Mouse (Mus musculus): ENCODE results near the gene Lrtm1. TPM values are rescaled to one million over a fixed set of nuclear protein-coding genes. Genes with fewer than 3 reads are reported as not detected.

Gene Lrtm1
- polyA plus RNA-seq, 1 experiment from 2014 or later, result 0.26 TPM

DNA sequence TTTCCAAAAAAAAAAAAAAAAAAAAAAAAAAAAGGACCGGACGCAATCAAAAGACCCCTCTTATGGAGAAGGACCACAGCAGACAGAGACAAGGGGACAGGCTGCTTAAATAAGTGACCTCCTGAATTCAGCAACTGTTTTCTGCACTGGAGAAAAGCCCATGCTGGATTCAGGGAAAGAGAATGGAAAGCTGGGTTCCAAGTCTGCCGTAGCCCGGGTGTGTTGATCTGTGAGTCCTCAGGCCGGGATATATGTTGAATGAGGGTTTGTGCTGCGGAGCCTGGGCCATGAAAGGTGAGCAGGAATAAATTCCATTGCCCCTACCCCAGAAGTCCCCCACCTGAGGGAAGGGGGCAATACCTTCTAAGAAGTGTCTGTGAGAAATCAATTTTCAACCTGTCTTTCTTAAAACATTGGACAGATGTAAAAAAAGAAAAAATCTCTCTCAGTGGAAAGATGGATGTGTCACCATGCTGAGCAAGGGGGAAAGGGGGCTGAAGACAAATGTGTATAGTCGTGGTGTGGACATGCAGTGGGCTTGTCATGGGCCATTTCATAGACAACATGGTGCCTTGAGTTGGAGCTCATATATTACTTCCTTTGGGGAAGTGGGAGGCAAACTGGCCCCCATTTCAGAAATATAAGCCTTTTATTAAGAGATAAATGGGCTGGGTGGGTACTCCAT is 450 bp downstream of the Lrtm1 start:
- no peak overlapping the region for H3K4me2 ChIP-seq
- 0 out of 2 replicates have a peak, but pooled peaks have one; percentile 11 for ATAC-seq (ENCODE audit: low FRiP score)
- H3K9me3 ChIP-seq, result no peaks in the 10 kb centered on the region
- H3K27ac ChIP-seq, result no peak overlapping the region
- peaks cover 26% of the 10 kb centered on the region for H3K4me1 ChIP-seq
- no peaks in the 10 kb centered on the region for H3K27me3 ChIP-seq
- H3K36me3 ChIP-seq (replicated peaks), result no peaks in the 10 kb centered on the region
- WGBS, result 14% methylated on average over 7 of the region's 7 CpGs
- H3K9ac ChIP-seq, result no peak overlapping the region
- H3K4me3 ChIP-seq (replicated peaks), result no peak overlapping the region

- H3K9me3 ChIP-seq, result no peaks in the 10 kb centered on the region
- no peak overlapping the region for H3K9ac ChIP-seq
- WGBS, result 91% methylated on average over 4 of the region's 4 CpGs
- no peak overlapping the region for H3K4me3 ChIP-seq (replicated peaks)
- no peak overlapping the region for H3K4me2 ChIP-seq
- peaks cover 17% of the 10 kb centered on the region for H3K4me1 ChIP-seq
- H3K36me3 ChIP-seq (replicated peaks), result no peaks in the 10 kb centered on the region
- no peak for ATAC-seq (ENCODE audit: low FRiP score)
- no peaks in the 10 kb centered on the region; the same call in 1 of the 2 replicates for H3K27me3 ChIP-seq
- no peak overlapping the region for H3K27ac ChIP-seq
Measured at GRCm38 (mm10) chr14:29021295-29021694, 3.3 kb downstream of the Lrtm1 start.

DNA sequence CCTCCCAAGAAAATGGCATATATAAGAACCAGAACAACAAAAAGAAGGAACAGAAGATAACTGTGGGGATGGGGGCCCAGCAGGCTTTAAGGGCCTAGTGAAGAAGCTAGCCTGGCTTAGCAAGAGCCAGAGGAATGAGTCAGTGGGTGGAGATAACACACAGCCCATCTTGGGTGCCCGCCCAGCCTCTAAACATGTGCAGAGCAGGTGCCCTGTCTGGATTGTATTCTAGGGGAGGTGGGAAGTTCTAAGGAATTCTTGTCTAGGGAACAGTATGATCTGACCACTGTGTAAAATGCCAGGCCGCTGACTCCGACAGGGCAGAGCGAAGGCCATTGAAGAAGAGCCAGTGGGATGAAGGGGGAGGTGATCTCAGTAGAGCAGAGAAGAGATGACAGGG is 5.2 kb downstream of the Lrtm1 start:
- H3K27ac ChIP-seq, result no peak overlapping the region
- H3K9me3 ChIP-seq, result no peaks in the 10 kb centered on the region
- peaks cover 7% of the 10 kb centered on the region; the same call in 1 of the 2 replicates for H3K4me1 ChIP-seq
- H3K4me3 ChIP-seq (replicated peaks), result no peak overlapping the region
- ATAC-seq (ENCODE audit: low FRiP score), result no peak
- no peak overlapping the region for H3K4me2 ChIP-seq
- H3K36me3 ChIP-seq (replicated peaks), result no peaks in the 10 kb centered on the region
- H3K9ac ChIP-seq, result no peak overlapping the region
- H3K27me3 ChIP-seq, result no peaks in the 10 kb centered on the region; the same call in 1 of the 2 replicates
- 93% methylated on average over 4 of the region's 4 CpGs for WGBS

- H3K4me3 ChIP-seq (replicated peaks), result no peak overlapping the region
- no peak for ATAC-seq (ENCODE audit: low FRiP score)
Measured at GRCm38 (mm10) chr14:29025335-29025734, 7.3 kb downstream of the Lrtm1 start.

DNA sequence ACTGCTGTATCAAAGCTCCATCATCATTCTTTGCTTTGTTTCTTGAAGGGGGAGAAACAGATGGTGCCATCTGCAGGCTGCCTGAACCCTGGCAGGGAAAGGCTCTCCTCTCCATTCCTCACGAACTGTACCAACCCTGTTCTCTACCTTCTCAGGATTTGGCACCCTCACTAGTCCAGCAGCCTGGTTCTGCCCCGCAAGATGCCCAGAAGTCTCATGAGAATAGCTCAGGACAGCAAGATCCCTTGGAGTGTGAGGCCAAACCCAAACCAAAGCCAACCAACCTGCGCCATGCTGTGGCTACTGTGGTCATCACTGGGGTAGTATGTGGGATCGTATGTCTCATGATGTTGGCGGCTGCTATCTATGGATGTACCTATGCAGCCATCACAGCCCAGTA is 9.3 kb downstream of the Lrtm1 start:
- no peak overlapping the region for H3K4me3 ChIP-seq (replicated peaks)
- WGBS, result 86% methylated on average over 5 of the region's 5 CpGs
- H3K27ac ChIP-seq, result no peak overlapping the region
- H3K36me3 ChIP-seq (replicated peaks), result no peaks in the 10 kb centered on the region
- no peak overlapping the region for H3K4me2 ChIP-seq
- no peak overlapping the region for H3K9ac ChIP-seq
- no peaks in the 10 kb centered on the region for H3K9me3 ChIP-seq
- no peak for ATAC-seq (ENCODE audit: low FRiP score)
- H3K27me3 ChIP-seq, result peaks cover 10% of the 10 kb centered on the region; the same call in 1 of the 2 replicates
- peaks cover 15% of the 10 kb centered on the region for H3K4me1 ChIP-seq

More at GRCm38 (mm10) chr14:29025335-29025734, 7.3 kb downstream of the Lrtm1 start:
- H3K9me3 ChIP-seq, result no peaks in the 10 kb centered on the region
- WGBS, result 88% methylated on average over 6 of the region's 6 CpGs
- peaks cover 4% of the 10 kb centered on the region; the same call in 1 of the 2 replicates for H3K27me3 ChIP-seq
- H3K9ac ChIP-seq, result no peak overlapping the region
- H3K36me3 ChIP-seq (replicated peaks), result no peaks in the 10 kb centered on the region
- peaks cover 11% of the 10 kb centered on the region for H3K4me1 ChIP-seq
- no peak overlapping the region for H3K27ac ChIP-seq
- no peak overlapping the region for H3K4me2 ChIP-seq

GRCm38 (mm10) chr14:29028391-29029106 is 10.5 kb downstream of the Lrtm1 start:
- H3K27me3 ChIP-seq, result peaks cover 10% of the 10 kb centered on the region; the same call in 1 of the 2 replicates
- WGBS, result 62% methylated on average over 6 of the region's 6 CpGs
- H3K27ac ChIP-seq, result 0 out of 2 replicates have a peak overlapping the region, but pooled peaks have one; percentile 26
- no peaks in the 10 kb centered on the region for H3K36me3 ChIP-seq (replicated peaks)
- no peak for ATAC-seq (ENCODE audit: low FRiP score)
- H3K4me3 ChIP-seq (replicated peaks), result no peak overlapping the region
- no peaks in the 10 kb centered on the region for H3K9me3 ChIP-seq
- H3K9ac ChIP-seq, result no peak overlapping the region
- no peak overlapping the region for H3K4me2 ChIP-seq
- H3K4me1 ChIP-seq, result peaks cover 15% of the 10 kb centered on the region

GRCm38 (mm10) chr14:29029107-29029469 is 11.1 kb downstream of the Lrtm1 start:
- H3K27ac ChIP-seq, result no peak overlapping the region
- H3K9me3 ChIP-seq, result no peaks in the 10 kb centered on the region
- H3K4me1 ChIP-seq, result peaks cover 15% of the 10 kb centered on the region
- peaks cover 10% of the 10 kb centered on the region; the same call in 1 of the 2 replicates for H3K27me3 ChIP-seq
- no peak overlapping the region for H3K4me3 ChIP-seq (replicated peaks)
- WGBS, result 71% methylated on average over 2 of the region's 2 CpGs
- no peak overlapping the region for H3K9ac ChIP-seq
- H3K36me3 ChIP-seq (replicated peaks), result no peaks in the 10 kb centered on the region
- no peak overlapping the region for H3K4me2 ChIP-seq
- no peak for ATAC-seq (ENCODE audit: low FRiP score)

DNA sequence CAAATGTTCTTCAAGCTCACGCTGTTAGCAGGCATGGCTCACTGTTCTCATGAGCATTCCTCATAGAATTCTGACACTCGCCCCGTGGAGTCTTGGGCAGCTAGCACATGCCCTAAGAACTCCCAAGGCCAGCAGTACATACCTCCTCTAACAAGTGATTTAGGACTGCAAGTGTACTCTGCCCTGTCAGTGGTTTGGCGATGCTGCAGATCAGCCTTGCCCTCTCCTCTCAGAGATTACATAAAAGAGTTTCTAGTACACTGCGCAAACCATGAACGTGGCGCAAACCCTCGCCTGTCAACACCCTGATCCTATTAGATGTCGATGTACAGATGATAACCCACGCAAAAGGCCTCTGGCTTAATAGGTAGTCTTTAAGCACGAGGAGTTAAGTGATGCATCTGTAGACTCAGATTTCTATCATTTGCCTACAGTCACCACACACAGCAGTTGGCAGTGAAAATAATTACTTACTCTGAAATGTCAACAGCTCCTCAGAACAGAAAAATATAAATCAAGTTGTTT is 11.9 kb downstream of the Lrtm1 start:
- WGBS, result 79% methylated on average over 11 of the region's 11 CpGs
- Histone ChIP-seq H3K36me3 (replicated peaks) (no peaks in the 10 kb centered on the region), H3K27me3 (peaks cover 10% of the 10 kb centered on the region; the same call in 1 of the 2 replicates), H3K9me3 (no peaks in the 10 kb centered on the region), H3K4me3 (replicated peaks) (no peak overlapping the region), H3K4me1 (peaks cover 15% of the 10 kb centered on the region), H3K4me2 (no peak overlapping the region), H3K9ac (no peak overlapping the region), H3K27ac (no peak overlapping the region)
- no peak for ATAC-seq (ENCODE audit: low FRiP score)

- 65% methylated on average over 9 of the region's 9 CpGs for WGBS
- Histone ChIP-seq H3K9ac (no peak overlapping the region), H3K36me3 (replicated peaks) (no peaks in the 10 kb centered on the region), H3K27me3 (peaks cover 14% of the 10 kb centered on the region; the same call in 1 of the 2 replicates), H3K9me3 (no peaks in the 10 kb centered on the region), H3K4me2 (no peak overlapping the region), H3K27ac (no peak overlapping the region), H3K4me1 (peaks cover 15% of the 10 kb centered on the region), H3K4me3 (replicated peaks) (no peak overlapping the region)
- no peak for ATAC-seq (ENCODE audit: low FRiP score)
Measured at GRCm38 (mm10) chr14:29030519-29030918, 12.5 kb downstream of the Lrtm1 start.

DNA sequence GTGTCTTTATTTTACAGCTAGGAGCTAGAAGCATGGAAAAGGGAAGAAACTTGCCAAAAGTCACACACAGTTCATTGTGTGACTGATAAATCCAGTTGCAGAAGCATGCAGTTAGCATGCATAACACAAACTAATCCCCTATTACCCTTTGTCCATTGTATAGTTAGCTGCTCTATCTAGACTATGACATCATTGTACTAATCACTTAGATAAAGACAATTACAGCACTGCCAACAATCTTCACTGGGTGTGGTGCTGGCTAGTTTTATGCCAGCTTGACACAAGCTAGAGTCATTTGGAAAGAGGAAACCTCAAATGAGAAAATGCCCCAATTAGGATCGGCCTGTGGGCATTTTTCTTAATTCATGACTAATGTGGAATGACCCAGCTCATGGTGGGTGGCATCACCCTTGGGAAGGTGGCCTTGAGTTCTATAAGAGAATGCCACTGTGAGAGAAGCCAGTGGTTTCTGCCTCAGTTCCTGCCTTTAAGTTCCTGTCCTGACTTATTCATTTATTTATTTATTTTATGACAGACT is 13.9 kb downstream of the Lrtm1 start:
- Histone ChIP-seq H3K9me3 (no peaks in the 10 kb centered on the region), H3K9ac (no peak overlapping the region), H3K27ac (no peak overlapping the region), H3K4me3 (replicated peaks) (no peak overlapping the region), H3K4me2 (no peak overlapping the region), H3K36me3 (replicated peaks) (no peaks in the 10 kb centered on the region), H3K4me1 (peaks cover 15% of the 10 kb centered on the region), H3K27me3 (peaks cover 25% of the 10 kb centered on the region)
- no peak for ATAC-seq (ENCODE audit: low FRiP score)
- 79% methylated on average over 1 of the region's 1 CpGs for WGBS

- Histone ChIP-seq H3K9me3 (no peaks in the 10 kb centered on the region), H3K9ac (no peak overlapping the region), H3K4me2 (no peak overlapping the region), H3K4me1 (peaks cover 2% of the 10 kb centered on the region; the same call in 1 of the 2 replicates), H3K27me3 (peaks cover 66% of the 10 kb centered on the region), H3K36me3 (replicated peaks) (no peaks in the 10 kb centered on the region), H3K27ac (no peak overlapping the region), H3K4me3 (replicated peaks) (no peak overlapping the region)
- ATAC-seq (ENCODE audit: low FRiP score), result peak; percentile 36; the same call in 1 of the 2 replicates
- WGBS, result 18% methylated on average over 5 of the region's 5 CpGs
Measured at GRCm38 (mm10) chr14:29038246-29038645, 20.2 kb downstream of the Lrtm1 start.

DNA sequence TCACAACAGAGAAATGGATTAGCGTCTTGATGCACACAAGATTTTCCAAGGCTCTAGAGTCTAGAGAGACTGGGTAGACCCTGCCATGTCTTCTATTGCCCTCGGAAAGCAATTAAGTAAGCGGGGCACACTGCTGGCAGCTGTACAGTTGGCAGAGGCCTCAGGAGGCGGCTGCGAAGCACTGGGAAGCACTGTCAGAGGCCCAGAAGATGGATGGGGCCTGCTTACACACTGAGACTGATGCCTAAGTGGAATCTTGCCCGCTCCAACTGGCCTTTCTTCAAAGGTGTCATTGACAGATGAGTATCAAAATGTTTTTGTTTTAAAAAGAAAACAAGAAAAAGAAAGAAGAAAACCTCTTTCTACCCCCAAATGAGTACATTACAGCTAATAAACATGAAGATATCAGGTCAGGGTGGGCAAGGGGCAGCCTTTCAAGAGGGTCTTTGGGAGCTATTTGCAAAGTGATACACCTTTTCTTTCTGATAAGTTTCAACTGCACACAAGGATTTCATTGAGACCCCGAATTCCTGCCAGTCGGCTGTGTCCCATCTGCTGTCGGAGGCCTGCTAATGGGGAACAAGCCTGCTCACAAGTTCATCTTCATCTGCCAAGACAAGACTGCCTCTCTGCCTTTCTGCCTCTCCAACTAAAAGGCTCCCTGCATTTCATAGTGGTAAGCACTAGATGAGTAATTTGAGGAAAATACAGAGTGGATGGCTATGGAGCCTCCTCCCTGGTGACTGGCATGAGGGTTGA is 22.8 kb downstream of the Lrtm1 start:
- ATAC-seq (ENCODE audit: low FRiP score), result no peak

More for the DNA sequence above, 22.8 kb downstream of the Lrtm1 start:
- no peaks in the 10 kb centered on the region for H3K9me3 ChIP-seq
- WGBS, result 82% methylated on average over 9 of the region's 9 CpGs
- H3K4me2 ChIP-seq, result no peak overlapping the region
- no peak overlapping the region for H3K9ac ChIP-seq
- H3K36me3 ChIP-seq (replicated peaks), result no peaks in the 10 kb centered on the region
- peaks cover 61% of the 10 kb centered on the region for H3K27me3 ChIP-seq
- peaks cover 2% of the 10 kb centered on the region; the same call in 1 of the 2 replicates for H3K4me1 ChIP-seq
- H3K27ac ChIP-seq, result no peak overlapping the region
- no peak overlapping the region for H3K4me3 ChIP-seq (replicated peaks)

Measured in forebrain, embryonic 12.5 days (tissue).